Mouse (Mus musculus) ovary, postnatal 14 days (tissue): ENCODE measurements at regions not wholly inside any gene's neighbourhood (a gene's known extent, or its start where the extent isn't known, plus 50 kb on each side); places are given as distances from the start of the nearest gene placed in this dataset.

Source experiments
- DNase-seq: peaks from one replicate; pipeline ENCODE4 v3.0.0; 2022; ENCODE audit warnings: low spot score

- no peak for DNase-seq
These were observed 54.1 kb upstream of the 1700012A03Rik start for GRCm38 (mm10) chr6:31995977-31996376.

DNA sequence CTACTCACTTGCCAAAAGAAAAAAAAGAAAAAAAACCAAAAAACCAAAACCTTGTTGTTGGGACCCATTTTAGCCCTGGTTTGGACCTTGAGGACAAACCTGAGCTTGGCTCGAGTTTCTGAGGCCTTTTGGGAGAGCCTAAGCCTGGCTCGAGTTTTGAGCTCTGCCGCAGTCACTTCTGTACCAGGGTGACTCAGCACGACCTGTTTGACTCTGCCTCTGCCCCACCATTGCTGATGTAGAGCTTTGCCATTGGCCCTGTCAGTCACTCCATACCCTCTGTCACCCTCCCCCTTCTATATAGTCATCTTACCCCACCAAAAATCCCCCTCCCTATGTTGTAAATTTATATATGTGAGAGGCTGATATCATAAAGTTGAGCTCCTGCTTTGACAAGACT, 54.8 kb upstream of the 1700012A03Rik start:
- no peak for DNase-seq

GRCm38 (mm10) chr6:31985698-31986097, 64.3 kb upstream of the 1700012A03Rik start:
- no peak for DNase-seq

DNA sequence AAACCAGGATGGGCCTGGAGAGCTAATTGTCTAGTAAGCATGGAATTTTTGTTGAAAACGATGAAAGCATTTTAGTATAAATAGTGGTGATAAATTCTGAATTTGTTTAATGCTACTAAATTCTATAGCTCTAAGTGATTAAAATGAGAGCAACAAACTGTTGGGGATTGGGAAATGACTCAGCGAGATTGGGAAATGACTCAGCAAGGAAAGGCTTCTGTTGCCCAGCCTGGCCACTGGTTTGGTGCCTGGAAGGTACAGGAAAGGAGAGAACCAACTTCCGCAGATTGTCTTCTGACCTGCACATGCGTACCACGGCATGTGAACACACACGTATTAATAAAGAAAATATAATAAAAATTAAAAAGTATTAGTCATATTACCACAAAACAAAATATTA, 73.3 kb upstream of the 1700012A03Rik start:
- DNase-seq: no peak

- DNase-seq: no peak
These were observed 102.0 kb upstream of the 1700012A03Rik start for GRCm38 (mm10) chr6:31948063-31948481.

DNA sequence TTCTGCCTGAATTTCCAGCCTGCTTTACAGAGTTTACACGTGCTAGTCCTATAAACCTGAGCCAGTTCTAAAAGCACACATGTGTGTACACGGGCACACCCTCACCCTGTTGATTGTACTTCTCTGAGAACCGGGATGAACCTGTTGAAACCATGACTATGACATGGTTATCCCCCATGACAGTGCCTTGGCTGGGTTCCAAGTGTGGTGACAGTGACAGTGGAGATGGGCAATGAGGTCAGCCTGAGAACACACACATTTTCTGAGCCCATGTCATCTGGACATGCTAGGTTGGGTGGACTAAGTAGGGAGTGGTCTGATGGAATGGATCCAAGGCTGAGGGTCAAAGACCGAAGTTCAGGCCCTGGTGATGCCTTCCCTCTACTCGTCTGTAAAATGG, 103.5 kb upstream of the 1700012A03Rik start:
- DNase-seq: no peak

- DNase-seq: no peak
These were observed 104.7 kb upstream of the 1700012A03Rik start for GRCm38 (mm10) chr6:31945347-31945746.

GRCm38 (mm10) chr6:31944546-31944945, 105.5 kb upstream of the 1700012A03Rik start:
- DNase-seq: no peak

DNA sequence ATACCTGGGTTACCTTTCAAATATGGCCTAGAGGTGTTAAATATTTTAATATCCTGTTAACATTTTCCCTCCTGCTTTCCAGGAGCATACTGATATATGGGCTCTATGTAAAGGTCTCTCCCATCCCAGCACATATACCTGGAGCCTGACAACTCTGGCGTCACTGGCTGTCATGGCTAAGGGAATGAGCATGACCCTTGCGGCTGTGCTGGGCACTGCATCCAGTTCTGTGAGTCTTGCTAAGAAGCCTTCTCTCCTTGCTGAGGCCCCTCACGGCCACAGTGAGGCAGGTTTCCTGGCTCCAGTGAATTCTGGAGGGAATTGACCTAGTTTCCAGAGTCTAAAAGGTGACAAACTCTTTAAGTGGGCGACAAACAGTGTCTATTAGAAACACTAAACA, 107.3 kb upstream of the 1700012A03Rik start:
- DNase-seq: no peak

- DNase-seq: peak; percentile 80
These were observed 111.7 kb upstream of the 1700012A03Rik start for GRCm38 (mm10) chr6:31938216-31938814.

DNA sequence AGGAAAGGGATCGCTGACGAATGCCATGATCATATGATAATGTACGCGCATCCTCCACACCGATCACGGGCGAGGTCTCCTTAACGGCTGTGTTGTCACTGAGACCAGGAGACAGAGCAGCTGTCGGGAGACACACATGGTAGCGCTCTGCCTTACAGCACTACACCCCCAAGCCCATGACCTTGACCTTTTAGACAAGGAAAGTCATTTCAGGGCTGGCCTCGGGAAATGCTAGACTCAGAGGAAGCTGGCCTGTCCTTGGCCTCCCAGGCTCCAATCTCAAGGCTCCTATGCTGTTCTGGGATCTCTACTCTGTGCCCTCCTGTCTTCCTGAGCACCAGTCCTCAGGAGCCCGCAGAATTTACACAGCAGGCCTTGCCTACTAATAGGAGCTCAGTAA, 112.9 kb upstream of the 1700012A03Rik start:
- no peak for DNase-seq

GRCm38 (mm10) chr6:31934826-31935225, 115.2 kb upstream of the 1700012A03Rik start:
- DNase-seq: no peak

DNA sequence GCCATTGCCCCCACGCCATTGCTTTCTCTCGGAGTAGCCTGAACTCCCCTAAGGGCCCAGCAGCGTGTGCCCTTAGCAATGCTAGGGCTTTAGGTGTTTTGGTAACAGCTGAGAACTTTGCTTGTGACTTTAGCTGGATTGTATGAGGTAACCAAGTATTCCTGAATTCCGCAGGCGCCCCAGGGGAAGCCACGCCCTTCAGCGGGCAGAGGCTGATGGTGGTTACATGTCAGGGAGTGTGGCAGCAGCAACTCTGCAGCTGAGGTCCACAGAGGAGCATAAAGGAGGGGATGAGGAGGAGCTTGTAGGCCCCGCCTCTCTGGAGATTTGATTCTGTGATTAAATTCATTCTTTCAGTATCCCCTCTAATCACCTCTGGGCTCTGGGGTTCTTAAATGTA, 116.1 kb upstream of the 1700012A03Rik start:
- DNase-seq: no peak

- DNase-seq: no peak
These were observed 116.7 kb upstream of the 1700012A03Rik start for GRCm38 (mm10) chr6:31933364-31933763.

GRCm38 (mm10) chr6:31931116-31931515, 118.9 kb upstream of the 1700012A03Rik start:
- DNase-seq: no peak

GRCm38 (mm10) chr6:31929165-31929564, 120.9 kb upstream of the 1700012A03Rik start:
- no peak for DNase-seq

DNA sequence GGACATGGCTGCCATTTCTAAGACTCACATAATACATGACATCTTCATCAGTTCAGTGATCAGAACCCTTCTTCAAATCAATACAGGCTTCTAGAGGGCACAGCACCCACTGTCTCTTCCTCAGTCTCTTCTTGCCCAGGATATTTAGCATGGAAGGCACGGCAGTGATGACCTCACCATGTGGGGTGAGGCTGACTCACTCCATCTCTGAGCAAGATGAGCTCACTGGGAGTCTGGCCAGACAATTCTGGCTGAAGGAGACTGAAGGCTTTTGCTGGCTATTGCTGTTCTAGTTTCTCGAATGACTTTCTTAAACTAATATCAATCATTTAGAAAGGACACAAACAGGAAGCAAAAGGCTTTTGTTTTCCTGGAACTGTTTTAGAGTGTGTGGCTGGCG, 122.9 kb upstream of the 1700012A03Rik start:
- no peak for DNase-seq

DNA sequence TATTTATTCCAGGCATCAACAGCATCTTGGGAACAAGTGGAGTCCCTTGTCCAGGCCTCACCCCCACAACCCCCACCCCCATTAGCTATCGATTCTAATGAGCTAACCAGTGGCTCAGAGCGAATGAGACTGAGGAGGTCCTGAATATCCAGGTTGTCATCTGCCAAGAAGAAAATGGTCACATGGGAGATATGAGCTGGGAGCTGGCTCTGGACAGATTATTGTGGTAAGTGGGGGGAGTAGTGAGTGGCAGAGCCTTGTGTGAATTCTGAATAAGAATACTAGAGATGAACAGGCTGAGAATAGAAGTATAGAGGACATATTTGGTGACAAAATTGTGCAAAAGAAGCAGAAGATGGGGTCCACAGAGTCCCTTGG, 125.4 kb upstream of the 1700012A03Rik start:
- no peak for DNase-seq

GRCm38 (mm10) chr6:31923951-31924668, 125.9 kb upstream of the 1700012A03Rik start:
- DNase-seq: no peak

- no peak for DNase-seq
These were observed 128.4 kb upstream of the 1700012A03Rik start for GRCm38 (mm10) chr6:31921561-31922152.

DNA sequence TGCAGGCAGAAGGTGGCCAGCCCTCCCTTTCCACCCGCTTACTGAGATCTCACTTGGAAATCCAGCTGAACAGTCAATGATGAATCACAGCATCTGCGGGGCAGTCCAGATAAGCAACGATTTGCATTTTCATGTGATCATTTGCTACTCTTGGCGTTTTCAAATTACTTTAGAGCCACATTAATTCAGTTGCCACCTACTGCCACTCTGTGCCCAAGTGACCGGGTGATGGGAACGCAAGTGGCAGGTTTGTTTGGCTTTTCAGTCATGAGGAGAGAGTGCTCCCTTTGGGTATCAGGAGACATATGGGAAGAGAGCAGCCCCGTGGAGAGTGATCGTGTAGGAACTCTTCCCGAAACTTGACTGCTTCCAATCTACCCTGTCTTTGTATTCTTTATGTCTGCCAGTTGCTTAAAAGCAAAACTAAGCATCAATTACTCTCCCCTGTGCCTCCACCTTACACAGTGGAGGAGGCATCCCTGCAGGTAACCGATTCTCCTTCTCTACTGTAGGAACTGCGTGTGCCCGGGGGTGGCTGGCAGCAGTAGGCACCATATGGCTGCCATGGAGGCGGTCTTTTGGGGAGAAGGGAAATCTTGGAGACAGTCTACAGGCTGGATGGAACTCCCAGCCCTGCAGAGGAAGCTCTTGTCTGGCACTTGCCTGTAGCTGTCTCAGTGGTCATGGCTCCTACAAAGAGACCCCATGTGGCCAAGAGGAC, 132.5 kb upstream of the 1700012A03Rik start:
- DNase-seq: no peak

DNA sequence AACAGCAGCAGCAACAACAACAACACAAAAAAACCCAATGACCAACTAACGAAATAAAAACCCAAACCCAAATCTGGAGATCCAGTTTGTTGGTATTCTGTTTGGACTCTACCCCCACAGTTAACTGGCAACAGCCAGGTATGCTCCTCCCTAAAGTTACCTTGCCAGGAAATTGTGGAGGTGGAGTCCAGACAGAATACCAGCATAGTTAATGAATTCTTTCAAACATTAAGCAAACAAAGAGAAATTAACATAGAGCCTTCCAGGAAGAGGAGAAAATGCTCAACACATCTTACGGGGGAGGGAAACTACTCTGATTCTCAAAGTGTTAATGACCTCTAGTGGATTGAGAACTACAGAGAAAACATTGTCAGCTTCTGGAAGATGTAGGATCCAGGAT, 148.3 kb upstream of the 1700012A03Rik start:
- no peak for DNase-seq

- no peak for DNase-seq
These were observed 151.0 kb upstream of the 1700012A03Rik start for GRCm38 (mm10) chr6:31899055-31899454.
